Mouse (Mus musculus) midbrain, embryonic 15.5 days (tissue): ENCODE measurements around the gene Rdh8. TPM values are rescaled to one million over a fixed set of nuclear protein-coding genes. Genes with fewer than 3 reads are reported as not detected.
"Not testable (repeated sequence)": the region's sequence is repeated elsewhere in the genome, so short reads cannot be mapped to it uniquely, and the experiment has no call there.

Experiments
- ATAC-seq: fragments of 200-750 bp; cut with Nextera tagmentation; replicated peaks from 2 replicates; pipeline ENCODE4 v1.8.0; 2017; ENCODE audit warnings: moderate TSS enrichment
- H3K27ac ChIP-seq: fragments of 300-500 bp; sonication (generic); 2 replicates; pipeline ENCODE4 v1.5.1; 2015; ENCODE audit warnings: mild to moderate bottlenecking, inconsistent platforms
- H3K27me3 ChIP-seq: fragments of 300-500 bp; sonication (generic); replicated peaks from 2 replicates; pipeline ENCODE4 v1.6.1; 2015; ENCODE audit warnings: inconsistent platforms
- H3K36me3 ChIP-seq: fragments of 300-500 bp; sonication (generic); replicated peaks from 2 replicates; pipeline ENCODE4 v1.6.1; 2015; ENCODE audit warnings: inconsistent platforms
- H3K4me1 ChIP-seq: fragments of 300-500 bp; sonication (generic); 2 replicates; pipeline ENCODE4 v1.6.1; 2015; ENCODE audit warnings: inconsistent platforms
- H3K4me2 ChIP-seq: fragments of 300-500 bp; sonication (generic); 2 replicates; pipeline ENCODE4 v1.6.1; 2015; ENCODE audit warnings: inconsistent platforms, mild to moderate bottlenecking, moderate library complexity
- H3K4me3 ChIP-seq: fragments of 300-500 bp; sonication (generic); 2 replicates; pipeline ENCODE4 v1.5.1; 2015; ENCODE audit warnings: mild to moderate bottlenecking, inconsistent platforms
- H3K9ac ChIP-seq: fragments of 300-500 bp; sonication (generic); 2 replicates; pipeline ENCODE4 v1.6.1; 2015; ENCODE audit warnings: mild to moderate bottlenecking, inconsistent platforms
- H3K9me3 ChIP-seq: fragments of 300-500 bp; sonication (generic); 2 replicates; pipeline ENCODE4 v1.6.1; 2016; ENCODE audit warnings: inconsistent platforms
- WGBS: fragments of 180-500 bp; shearing (Covaris S2); methylation state at CpG from one replicate; pipeline ENCODE4 v1.1.7; 2015; ENCODE audit warnings: mixed read lengths; 5-methylcytosine and 5-hydroxymethylcytosine counted together
- polyA plus RNA-seq: library from polyadenylated mRNA; unstranded; fragments of >200 nt; fragmentation: Nextera tagmentation; extraction: Ambion mirVana; gene quantifications from 2 replicates; pipeline ENCODE4 v1.2.1, GENCODE M21; 2015

Rdh8 gene
- polyA plus RNA-seq, 1 experiment from 2014 or later, result not detected

- Histone ChIP-seq H3K36me3 (no peaks in the 10 kb centered on the region), H3K9ac (no peak overlapping the region), H3K4me2 (no peak overlapping the region), H3K4me3 (no peak overlapping the region), H3K4me1 (peaks cover 7% of the 10 kb centered on the region), H3K27me3 (peaks cover 8% of the 10 kb centered on the region), H3K9me3 (no peaks in the 10 kb centered on the region), H3K27ac (no peak overlapping the region)
- WGBS, result 21% methylated on average over 19 of the region's 19 CpGs
- ATAC-seq, result no peak
Observed at GRCm38 (mm10) chr9:20812537-20813271, 5.6 kb upstream of the Rdh8 start.

- peaks cover 8% of the 10 kb centered on the region for H3K27me3 ChIP-seq
- H3K4me2 ChIP-seq, result peak within 1 kb of the TSS; percentile 44
- no peak within 1 kb of the TSS for H3K27ac ChIP-seq
- H3K4me3 ChIP-seq, result 0 out of 2 replicates have a peak within 1 kb of the TSS, but pooled peaks have one; percentile 12
- H3K4me1 ChIP-seq, result peaks cover 7% of the 10 kb centered on the region
- ATAC-seq, result no peak
- H3K9me3 ChIP-seq, result no peaks in the 10 kb centered on the region
- WGBS, result 4% methylated on average over 29 of the region's 29 CpGs
- H3K9ac ChIP-seq, result no peak within 1 kb of the TSS
- no peaks in the 10 kb centered on the region for H3K36me3 ChIP-seq
Observed at GRCm38 (mm10) chr9:20814521-20815272, 3.6 kb upstream of the Rdh8 start, which contains the start of gene Col5a3. TSS of gene Col5a3 (minus strand) at chr9:20815067.

- H3K9ac ChIP-seq, result no peak overlapping the region
- H3K27ac ChIP-seq, result no peak overlapping the region
- peaks cover 2% of the 10 kb centered on the region for H3K4me1 ChIP-seq
- no peaks in the 10 kb centered on the region for H3K9me3 ChIP-seq
- no peak for ATAC-seq
- peaks cover under 1% of the 10 kb centered on the region for H3K27me3 ChIP-seq
- H3K4me2 ChIP-seq, result no peak overlapping the region
- WGBS, result 68% methylated on average over 5 of the region's 5 CpGs
- H3K4me3 ChIP-seq, result no peak overlapping the region
- H3K36me3 ChIP-seq, result no peaks in the 10 kb centered on the region
Observed at GRCm38 (mm10) chr9:20820001-20820400, 1.7 kb downstream of the Rdh8 start.

GRCm38 (mm10) chr9:20822821-20823220, 4.5 kb downstream of the Rdh8 start:
- 90% methylated on average over 3 of the region's 3 CpGs for WGBS
- Histone ChIP-seq H3K4me1 (no peaks in the 10 kb centered on the region), H3K36me3 (no peaks in the 10 kb centered on the region), H3K4me3 (no peak overlapping the region), H3K9ac (no peak overlapping the region), H3K9me3 (no peaks in the 10 kb centered on the region), H3K27me3 (no peaks in the 10 kb centered on the region), H3K4me2 (no peak overlapping the region), H3K27ac (no peak overlapping the region)
- no peak for ATAC-seq

GRCm38 (mm10) chr9:20825781-20826180, 7.5 kb downstream of the Rdh8 start:
- no peaks in the 10 kb centered on the region for H3K27me3 ChIP-seq
- 75% methylated on average over 5 of the region's 5 CpGs for WGBS
- H3K27ac ChIP-seq, result no peak overlapping the region
- H3K36me3 ChIP-seq, result no peaks in the 10 kb centered on the region
- no peak overlapping the region for H3K4me2 ChIP-seq
- no peak overlapping the region for H3K4me3 ChIP-seq
- no peaks in the 10 kb centered on the region for H3K9me3 ChIP-seq
- H3K9ac ChIP-seq, result no peak overlapping the region
- H3K4me1 ChIP-seq, result peaks cover 3% of the 10 kb centered on the region; the same call in 1 of the 2 replicates
- ATAC-seq, result no peak

GRCm38 (mm10) chr9:20828127-20828526, 9.8 kb downstream of the Rdh8 start:
- WGBS, result 96% methylated on average over 1 of the region's 1 CpGs
- H3K4me3 ChIP-seq, result no peak overlapping the region
- no peak overlapping the region for H3K27ac ChIP-seq
- no peaks in the 10 kb centered on the region for H3K36me3 ChIP-seq
- no peak for ATAC-seq
- no peaks in the 10 kb centered on the region for H3K27me3 ChIP-seq
- H3K4me1 ChIP-seq, result peaks cover 8% of the 10 kb centered on the region; the same call in 1 of the 2 replicates
- H3K9ac ChIP-seq, result no peak overlapping the region
- no peak overlapping the region for H3K4me2 ChIP-seq
- no peaks in the 10 kb centered on the region for H3K9me3 ChIP-seq

- H3K4me1 ChIP-seq, result peaks cover 8% of the 10 kb centered on the region; the same call in 1 of the 2 replicates
- 16% methylated on average over 19 of the region's 19 CpGs for WGBS
- H3K36me3 ChIP-seq, result no peaks in the 10 kb centered on the region
- peak overlapping the region; percentile 45 for H3K4me2 ChIP-seq
- peak overlapping the region; percentile 37 for H3K9ac ChIP-seq
- H3K4me3 ChIP-seq, result peak overlapping the region; percentile 17; the same call in 1 of the 2 replicates
- peak; percentile 93 for ATAC-seq
- H3K27ac ChIP-seq, result 0 out of 2 replicates have a peak overlapping the region, but pooled peaks have one; percentile 21
- H3K27me3 ChIP-seq, result no peaks in the 10 kb centered on the region
- no peaks in the 10 kb centered on the region for H3K9me3 ChIP-seq
Observed at GRCm38 (mm10) chr9:20830901-20831643, 12.8 kb downstream of the Rdh8 start.

- no peak overlapping the region for H3K9ac ChIP-seq
- H3K27me3 ChIP-seq, result no peaks in the 10 kb centered on the region
- no peak overlapping the region for H3K4me2 ChIP-seq
- ATAC-seq, result no peak
- H3K4me3 ChIP-seq, result no peak overlapping the region
- peaks cover 8% of the 10 kb centered on the region; the same call in 1 of the 2 replicates for H3K4me1 ChIP-seq
- no peaks in the 10 kb centered on the region for H3K9me3 ChIP-seq
- H3K27ac ChIP-seq, result no peak overlapping the region
- WGBS, result 75% methylated on average over 1 of the region's 1 CpGs
- no peaks in the 10 kb centered on the region for H3K36me3 ChIP-seq
Observed at GRCm38 (mm10) chr9:20834881-20835280, 16.6 kb downstream of the Rdh8 start.

- not testable (repeated sequence) for H3K9me3 ChIP-seq, H3K9ac ChIP-seq, ATAC-seq, H3K4me3 ChIP-seq, H3K4me1 ChIP-seq, H3K36me3 ChIP-seq, H3K27me3 ChIP-seq, H3K4me2 ChIP-seq, H3K27ac ChIP-seq
- WGBS, result 86% methylated on average over 11 of the region's 11 CpGs
Observed at GRCm38 (mm10) chr9:20835431-20835954, 17.2 kb downstream of the Rdh8 start.

- Histone ChIP-seq H3K27me3 (no peaks in the 10 kb centered on the region), H3K36me3 (no peaks in the 10 kb centered on the region), H3K4me3 (no peak overlapping the region), H3K27ac (no peak overlapping the region), H3K9me3 (no peaks in the 10 kb centered on the region), H3K4me1 (no peaks in the 10 kb centered on the region), H3K4me2 (no peak overlapping the region), H3K9ac (no peak overlapping the region)
- WGBS, result 84% methylated on average over 9 of the region's 9 CpGs
- ATAC-seq, result no peak
Observed at GRCm38 (mm10) chr9:20837184-20837947, 19.1 kb downstream of the Rdh8 start.

- Histone ChIP-seq H3K9ac (no peak overlapping the region), H3K27ac (no peak overlapping the region), H3K4me2 (no peak overlapping the region), H3K4me1 (no peaks in the 10 kb centered on the region), H3K9me3 (no peaks in the 10 kb centered on the region), H3K27me3 (0 out of 2 replicates have a peak, but pooled peaks cover 3% of the 10 kb centered on the region), H3K4me3 (no peak overlapping the region), H3K36me3 (no peaks in the 10 kb centered on the region)
- WGBS, result 32% methylated on average over 6 of the region's 6 CpGs
- ATAC-seq, result no peak
Observed at GRCm38 (mm10) chr9:20838931-20839330, 20.6 kb downstream of the Rdh8 start.
